Mouse (Mus musculus) CH12.LX (cell line): Measurements from ENCODE around the gene Kif1bp.

ENCODE experiments used
- CTCF ChIP-seq, 2 experiments: IDR thresholded peaks in 1 of 2; conservative IDR thresholded peaks in 1 of 2; 2 replicates each; pipeline ENCODE4 v1.5.1; 2011 to 2012; ENCODE audit warnings: low read depth in 2 of 2, low read length in 2 of 2, improper control_type of control experiment in 1 of 2, inconsistent platforms in 1 of 2, mild to moderate bottlenecking in 1 of 2, moderate library complexity in 1 of 2
- E2F4 ChIP-seq: IDR thresholded peaks from 2 replicates; pipeline ENCODE4 v1.6.1; 2011; ENCODE audit warnings: low read depth, low read length, improper control_type of control experiment; ENCODE audit not compliant: insufficient replicate concordance
- GABPA ChIP-seq: IDR thresholded peaks from 2 replicates; pipeline ENCODE4 v1.6.1; 2012; ENCODE audit warnings: low read depth, low read length, improper control_type of control experiment, inconsistent platforms; ENCODE audit not compliant: insufficient replicate concordance
- JUND ChIP-seq: conservative IDR thresholded peaks from 2 replicates; pipeline ENCODE4 v1.6.1; 2011; ENCODE audit warnings: low read depth, low read length, improper control_type of control experiment
- MXI1 ChIP-seq: IDR thresholded peaks from 2 replicates; pipeline ENCODE4 v1.6.1; 2011; ENCODE audit warnings: mild to moderate bottlenecking, low read depth, low read length, improper control_type of control experiment
- POLR2A ChIP-seq: IDR thresholded peaks from 2 replicates; pipeline ENCODE4 v1.6.1; 2011; ENCODE audit warnings: low read depth, mild to moderate bottlenecking, improper control_type of control experiment, low read length
- POLR2AphosphoS2 ChIP-seq: IDR thresholded peaks from 2 replicates; pipeline ENCODE4 v1.6.1; 2011; ENCODE audit warnings: low read depth, low read length, improper control_type of control experiment
- RAD21 ChIP-seq: IDR thresholded peaks from 2 replicates; pipeline ENCODE4 v1.6.1; 2011; ENCODE audit warnings: low read depth, mild to moderate bottlenecking, low read length, improper control_type of control experiment, moderate library complexity
- SIN3A ChIP-seq: IDR thresholded peaks from 2 replicates; pipeline ENCODE4 v1.6.1; 2012; ENCODE audit warnings: low read length, improper control_type of control experiment, inconsistent platforms
- UBTF ChIP-seq: IDR thresholded peaks from 2 replicates; pipeline ENCODE4 v1.6.1; 2012; ENCODE audit warnings: low read depth, mild to moderate bottlenecking, inconsistent platforms, low read length, improper control_type of control experiment, moderate library complexity
- USF1 ChIP-seq: IDR thresholded peaks from 2 replicates; pipeline ENCODE4 v1.6.1; 2014; ENCODE audit warnings: low read depth, mild to moderate bottlenecking, inconsistent platforms, low read length, improper control_type of control experiment
- ZC3H11A ChIP-seq: IDR thresholded peaks from 2 replicates; pipeline ENCODE4 v1.6.1; 2012; ENCODE audit warnings: low read depth, mild to moderate bottlenecking, inconsistent platforms, low read length, improper control_type of control experiment

- TF ChIP-seq USF1 (no peak), POLR2A (no peak; the same call in 1 of the 2 replicates), POLR2AphosphoS2 (no peak), CTCF (conservative IDR thresholded peaks at IDR 0.05 in 1 of 2, IDR thresholded peaks at IDR 0.05 in 1 of 2; ENCODE audit: low read depth in 2 of 2, low read length in 2 of 2) (no peak), GABPA (no peak), SIN3A (no peak), MXI1 (no peak), UBTF (no peak), E2F4 (no peak), JUND (no peak), ZC3H11A (no peak), RAD21 (no peak)
Observed at GRCm38 (mm10) chr10:62583245-62583644, 5.0 kb upstream of the Kif1bp start.
